Mouse (Mus musculus) stomach, adult 2 months (tissue): Measurements from ENCODE around the gene Dnah8. TPM values are rescaled to one million over a fixed set of nuclear protein-coding genes. Genes with fewer than 3 reads are reported as not detected.

ENCODE experiments used
- polyA plus RNA-seq: library from polyadenylated mRNA; depleted of rRNA; stranded (reverse); fragments of >200 nt; gene quantifications from 2 replicates; pipeline ENCODE4 v1.2.3, GENCODE M21; 2012; rRNA removed

Gene Dnah8
- 0.42 and 1.9 TPM in 2 replicates for polyA plus RNA-seq

DNA sequence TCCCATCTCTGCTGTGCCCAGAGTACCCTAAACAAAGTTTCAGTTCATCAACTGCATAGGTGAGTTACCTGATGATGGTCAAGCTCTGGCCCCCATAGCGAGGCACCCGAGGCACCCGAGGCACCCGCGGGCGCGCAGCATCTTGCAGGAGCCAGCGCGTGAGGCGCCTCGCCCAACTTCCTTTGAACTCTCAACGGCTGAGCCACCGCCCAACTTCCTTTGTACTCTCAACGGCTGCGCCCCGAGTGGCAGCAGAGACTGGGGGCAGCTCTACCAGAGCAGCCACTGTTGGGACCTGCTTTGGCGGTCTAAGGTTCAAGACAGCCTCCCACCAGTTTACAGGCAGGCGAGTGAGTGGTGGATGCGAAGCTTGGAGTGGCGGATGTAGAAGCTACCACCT, at the start of gene Dnah8:
TSS of gene Dnah8 (plus strand) at position 223 of the 400 bp plus-strand sequence.

DNA sequence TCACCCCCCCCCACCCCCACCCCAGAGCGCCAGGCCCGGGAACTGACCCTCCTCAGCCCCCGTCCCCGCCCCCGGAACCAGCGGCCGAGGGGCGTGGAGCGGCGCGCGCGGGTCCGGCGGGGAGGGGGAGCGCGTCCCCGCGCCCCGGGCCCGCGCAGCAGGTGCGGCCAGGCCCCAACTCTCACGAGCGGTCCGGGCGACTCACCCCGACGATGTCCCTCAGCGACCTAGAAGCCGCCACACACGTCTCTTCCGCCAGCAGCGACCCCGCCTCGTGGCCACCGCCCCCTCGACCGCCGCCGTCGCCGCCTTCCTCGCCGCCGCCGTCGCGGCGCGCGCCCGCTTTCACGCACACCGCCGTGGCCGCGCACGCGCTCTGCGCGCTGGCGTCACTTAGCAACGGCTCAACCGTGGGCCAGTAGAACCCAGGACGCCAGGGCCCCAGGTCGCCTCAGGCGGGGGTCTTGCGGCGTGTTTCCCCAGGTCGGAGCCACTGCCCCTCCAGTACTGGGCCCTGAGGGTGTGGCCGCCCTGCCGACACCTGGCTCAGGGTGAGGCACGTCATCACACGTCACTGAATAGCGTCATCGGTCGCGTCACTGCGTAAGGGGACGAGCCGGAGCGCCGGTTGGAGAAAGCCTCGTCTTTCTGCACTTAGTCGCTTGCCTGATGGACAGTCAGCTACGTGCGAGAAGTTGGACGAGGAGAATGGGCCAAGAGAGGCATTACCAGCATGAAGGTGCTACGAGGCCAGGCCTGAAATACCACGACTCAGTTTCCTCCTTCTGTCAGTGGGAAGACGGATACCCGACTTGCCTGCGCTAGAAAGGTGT, 48.0 kb upstream of the Dnah8 start, which contains the start of gene Btbd9:
TSS of gene Btbd9 (minus strand) at position 548 of the 833 bp plus-strand sequence.

DNA sequence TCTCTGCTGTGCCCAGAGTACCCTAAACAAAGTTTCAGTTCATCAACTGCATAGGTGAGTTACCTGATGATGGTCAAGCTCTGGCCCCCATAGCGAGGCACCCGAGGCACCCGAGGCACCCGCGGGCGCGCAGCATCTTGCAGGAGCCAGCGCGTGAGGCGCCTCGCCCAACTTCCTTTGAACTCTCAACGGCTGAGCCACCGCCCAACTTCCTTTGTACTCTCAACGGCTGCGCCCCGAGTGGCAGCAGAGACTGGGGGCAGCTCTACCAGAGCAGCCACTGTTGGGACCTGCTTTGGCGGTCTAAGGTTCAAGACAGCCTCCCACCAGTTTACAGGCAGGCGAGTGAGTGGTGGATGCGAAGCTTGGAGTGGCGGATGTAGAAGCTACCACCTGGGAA, 2.6 kb downstream of the Dnah8 start, which contains the start of gene Glo1:
TSS of gene Glo1 (minus strand) at position 153 of the 400 bp plus-strand sequence.

DNA sequence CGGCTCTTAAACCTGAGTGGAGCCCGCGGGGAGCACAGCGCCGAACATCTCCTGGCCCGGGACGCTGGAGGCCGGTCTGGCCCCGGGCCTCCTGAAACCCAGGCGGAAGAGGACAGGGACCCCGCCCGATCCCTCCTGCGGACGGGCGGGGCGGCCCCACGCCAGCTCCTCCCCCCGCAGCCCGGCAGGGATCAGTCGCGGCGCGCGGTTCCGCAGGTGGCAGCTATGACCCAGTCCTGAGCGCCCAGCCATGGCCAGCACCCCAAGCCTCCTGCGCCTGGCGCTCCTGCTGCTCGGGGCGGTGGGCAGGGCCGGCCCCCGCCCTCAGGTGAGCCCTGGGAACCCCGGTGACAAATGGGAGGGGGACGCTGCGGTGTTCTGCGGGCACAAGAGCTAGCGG, 277.5 kb downstream of the Dnah8 start, which contains the start of gene Glp1r:
TSS of gene Glp1r (plus strand) at position 191 of the 400 bp plus-strand sequence.

Other genes with a start within 250 kb of the Dnah8 start
- 7.7 and 7.9 TPM in 2 replicates for gene Btbd9, start 47.9 kb upstream of the Dnah8 start, polyA plus RNA-seq
- 12.7 and 32.7 TPM in 2 replicates for gene Glo1, start 2.5 kb downstream of the Dnah8 start, polyA plus RNA-seq